Mouse (Mus musculus) testis, adult 2 months (tissue): ENCODE results near the gene Usp28.

Experiments used
- CTCF ChIP-seq: fragments of 200-500 bp; IDR thresholded peaks from 2 replicates; pipeline ENCODE4 v1.5.1; 2012; ENCODE audit warnings: low read depth, mild to moderate bottlenecking, inconsistent platforms, low read length, moderate library complexity; ENCODE audit not compliant: control insufficient read depth, insufficient read depth, insufficient replicate concordance
- POLR2A ChIP-seq: fragments of 200-500 bp; IDR thresholded peaks from 2 replicates; pipeline ENCODE4 v1.6.1; 2012; ENCODE audit warnings: low read depth, mild to moderate bottlenecking, inconsistent platforms, low read length, moderate library complexity; ENCODE audit not compliant: control insufficient read depth

DNA sequence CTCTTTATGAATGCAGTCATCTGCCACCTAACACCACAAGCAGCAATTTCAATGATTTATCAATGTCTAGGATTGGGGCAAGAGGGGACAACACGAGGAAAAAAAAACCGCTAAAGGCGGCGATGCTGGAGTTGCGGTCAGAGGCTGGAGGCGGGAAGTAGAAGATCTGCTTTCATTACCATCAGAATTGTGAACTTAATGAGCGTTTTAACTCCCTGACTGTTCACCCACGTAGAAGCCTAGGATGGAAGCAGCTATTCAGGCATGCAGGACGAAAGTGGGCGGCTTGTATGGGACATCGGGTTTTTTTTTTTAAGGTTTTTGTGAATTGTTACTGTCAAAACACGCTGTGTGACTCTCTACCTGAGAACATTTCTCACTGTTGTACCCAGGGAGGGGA lies 23.9 kb upstream of the Usp28 start:
- TF ChIP-seq POLR2A, result no peak
- TF ChIP-seq CTCF, result no peak
